Mouse (Mus musculus): ENCODE results near the gene Hck. TPM values are rescaled to one million over a fixed set of nuclear protein-coding genes. Genes with fewer than 3 reads are reported as not detected.

Gene Hck
- total RNA-seq, 1 experiment: 29.3 TPM

GRCm38 (mm10) chr2:153149742-153150141 is 41.5 kb downstream of the Hck start:
- TF ChIP-seq HCFC1 (IDR thresholded peaks at IDR 0.05; ENCODE audit: borderline replicate concordance, insufficient read depth, low read length): no peak
- no peak for TF ChIP-seq CHD2 (IDR thresholded peaks at IDR 0.05; ENCODE audit: low read depth, low read length)
- TF ChIP-seq ZNF384 (IDR thresholded peaks at IDR 0.05; ENCODE audit: low read depth, low read length): no peak
- TF ChIP-seq MAFK (IDR thresholded peaks at IDR 0.05; ENCODE audit: insufficient read depth, low read depth, low read length): no peak
- TF ChIP-seq ZC3H11A (IDR thresholded peaks at IDR 0.05; ENCODE audit: borderline replicate concordance, low read depth, low read length): no peak
- no peaks in the 10 kb centered on the region for H3K4me1 ChIP-seq (ENCODE audit: control insufficient read depth in 2 of 2, insufficient read depth in 2 of 2, low read length in 2 of 2, poor library complexity in 1 of 2)
- no peak overlapping the region for H3K27ac ChIP-seq (ENCODE audit: insufficient read depth, low read depth, low read length, poor library complexity, severe bottlenecking)
- H3K9ac ChIP-seq (ENCODE audit: insufficient read depth, low read depth, low read length, poor library complexity, severe bottlenecking): no peak overlapping the region
- H3K4me3 ChIP-seq (ENCODE audit: insufficient read depth in 1 of 2, low read depth in 1 of 2, low read length in 2 of 2, poor library complexity in 1 of 2, severe bottlenecking in 1 of 2): no peak overlapping the region
- in situ Hi-C loops (cut with MboI; ENCODE audit: low sequenced_read_pairs in 2 of 2, unreplicated experiment in 2 of 2): loop anchor here (10.0 to 25.0 kb wide), 2 partner anchors 235 to 237 kb away; partner anchors contain the start of gene Mylk2 (in 2 of the 2)
- no peak for DNase-seq (ENCODE audit: low read depth, low spot score)
- H3K9me3 ChIP-seq (ENCODE audit: control insufficient read depth, insufficient read depth, low read depth, low read length): no peaks in the 10 kb centered on the region
- peaks cover 16% of the 10 kb centered on the region for H3K36me3 ChIP-seq (ENCODE audit: control insufficient read depth, insufficient read depth, low read length, poor library complexity, severe bottlenecking)

DNA sequence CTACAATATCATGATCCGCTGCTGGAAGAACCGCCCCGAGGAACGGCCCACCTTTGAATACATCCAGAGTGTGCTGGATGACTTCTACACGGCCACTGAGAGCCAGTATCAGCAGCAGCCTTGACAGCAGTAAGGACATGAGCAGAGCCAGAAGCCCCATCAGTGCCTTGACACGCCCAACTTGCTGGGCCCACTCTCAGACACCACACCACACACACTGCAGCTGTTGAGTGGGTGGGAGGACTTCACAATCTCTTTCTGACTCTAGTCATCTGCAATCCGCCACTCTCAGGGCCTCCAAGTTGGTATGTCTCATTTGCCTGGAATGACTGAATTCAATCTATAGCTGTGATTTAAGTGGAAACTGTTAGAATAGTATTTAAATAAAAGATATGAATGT is 42.8 kb downstream of the Hck start:
- in situ Hi-C loops (cut with MboI; ENCODE audit: low sequenced_read_pairs in 2 of 2, unreplicated experiment in 2 of 2): no loop called here
- DNase-seq (ENCODE audit: low read depth, low spot score): no peak
- no peak overlapping the region for H3K4me3 ChIP-seq (ENCODE audit: insufficient read depth in 1 of 2, low read depth in 1 of 2, low read length in 2 of 2, poor library complexity in 1 of 2, severe bottlenecking in 1 of 2)
- peaks cover 10% of the 10 kb centered on the region for H3K36me3 ChIP-seq (ENCODE audit: control insufficient read depth, insufficient read depth, low read length, poor library complexity, severe bottlenecking)
- H3K4me1 ChIP-seq (ENCODE audit: control insufficient read depth in 2 of 2, insufficient read depth in 2 of 2, low read length in 2 of 2, poor library complexity in 1 of 2): no peaks in the 10 kb centered on the region
- no peak for TF ChIP-seq CHD2 (IDR thresholded peaks at IDR 0.05; ENCODE audit: low read depth, low read length)
- TF ChIP-seq ZC3H11A (IDR thresholded peaks at IDR 0.05; ENCODE audit: borderline replicate concordance, low read depth, low read length): no peak
- TF ChIP-seq HCFC1 (IDR thresholded peaks at IDR 0.05; ENCODE audit: borderline replicate concordance, insufficient read depth, low read length): no peak
- no peak for TF ChIP-seq MAFK (IDR thresholded peaks at IDR 0.05; ENCODE audit: insufficient read depth, low read depth, low read length)
- no peak for TF ChIP-seq ZNF384 (IDR thresholded peaks at IDR 0.05; ENCODE audit: low read depth, low read length)
- H3K9ac ChIP-seq (ENCODE audit: insufficient read depth, low read depth, low read length, poor library complexity, severe bottlenecking): no peak overlapping the region
- H3K27ac ChIP-seq (ENCODE audit: insufficient read depth, low read depth, low read length, poor library complexity, severe bottlenecking): no peak overlapping the region
- no peaks in the 10 kb centered on the region for H3K9me3 ChIP-seq (ENCODE audit: control insufficient read depth, insufficient read depth, low read depth, low read length)

DNA sequence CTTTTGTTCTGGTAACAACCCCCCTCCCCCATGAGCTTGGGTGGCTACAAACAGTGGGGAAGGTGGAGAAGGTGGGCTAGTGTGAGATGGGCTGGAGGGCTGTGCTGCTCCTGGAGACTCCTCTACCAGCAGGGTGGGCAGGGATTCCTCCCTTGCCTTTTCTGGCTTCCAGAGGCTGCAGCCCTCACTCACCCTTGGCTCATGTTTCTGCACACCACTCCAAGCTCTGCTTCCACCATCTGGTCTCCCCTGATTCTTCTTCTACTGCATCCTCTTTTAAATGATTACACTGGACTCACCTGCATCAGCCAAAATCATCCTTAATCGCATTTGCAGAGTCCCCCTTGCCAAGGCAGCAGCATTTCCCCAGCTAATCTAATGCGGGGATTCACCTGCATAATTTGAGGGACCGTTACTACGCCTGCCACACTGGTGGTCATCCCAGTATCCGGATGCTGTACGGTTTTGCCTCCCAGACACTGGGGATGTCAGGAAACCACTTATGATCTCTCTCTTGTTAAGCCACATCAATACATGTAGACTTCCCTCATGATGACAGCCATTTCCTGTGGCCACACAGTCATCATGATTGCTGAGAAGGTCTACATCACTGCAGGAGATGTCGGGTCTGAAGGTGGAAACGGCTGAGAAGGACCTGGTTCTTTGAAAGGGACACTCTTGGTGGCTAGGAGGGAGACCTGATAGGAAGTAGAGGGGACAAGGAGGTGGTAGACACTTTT is 43.8 kb downstream of the Hck start:
- Histone ChIP-seq H3K36me3 (ENCODE audit: control insufficient read depth, insufficient read depth, low read length, poor library complexity, severe bottlenecking) (peaks cover 10% of the 10 kb centered on the region), H3K4me1 (ENCODE audit: control insufficient read depth in 2 of 2, insufficient read depth in 2 of 2, low read length in 2 of 2, poor library complexity in 1 of 2) (no peaks in the 10 kb centered on the region), H3K27ac (ENCODE audit: insufficient read depth, low read depth, low read length, poor library complexity, severe bottlenecking) (no peak overlapping the region), H3K9me3 (ENCODE audit: control insufficient read depth, insufficient read depth, low read depth, low read length) (no peaks in the 10 kb centered on the region), H3K4me3 (ENCODE audit: insufficient read depth in 1 of 2, low read depth in 1 of 2, low read length in 2 of 2, poor library complexity in 1 of 2, severe bottlenecking in 1 of 2) (no peak overlapping the region), H3K9ac (ENCODE audit: insufficient read depth, low read depth, low read length, poor library complexity, severe bottlenecking) (no peak overlapping the region)
- DNase-seq (ENCODE audit: low read depth, low spot score): no peak
- in situ Hi-C loops (cut with MboI; ENCODE audit: low sequenced_read_pairs in 2 of 2, unreplicated experiment in 2 of 2): no loop called here
- TF ChIP-seq ZC3H11A (IDR thresholded peaks at IDR 0.05; ENCODE audit: borderline replicate concordance, low read depth, low read length): no peak
- no peak for TF ChIP-seq HCFC1 (IDR thresholded peaks at IDR 0.05; ENCODE audit: borderline replicate concordance, insufficient read depth, low read length)
- TF ChIP-seq CHD2 (IDR thresholded peaks at IDR 0.05; ENCODE audit: low read depth, low read length): no peak
- no peak for TF ChIP-seq ZNF384 (IDR thresholded peaks at IDR 0.05; ENCODE audit: low read depth, low read length)
- TF ChIP-seq MAFK (IDR thresholded peaks at IDR 0.05; ENCODE audit: insufficient read depth, low read depth, low read length): no peak

- Histone ChIP-seq H3K27ac (ENCODE audit: insufficient read depth, low read depth, low read length, poor library complexity, severe bottlenecking) (no peak overlapping the region), H3K4me3 (ENCODE audit: insufficient read depth in 1 of 2, low read depth in 1 of 2, low read length in 2 of 2, poor library complexity in 1 of 2, severe bottlenecking in 1 of 2) (no peak overlapping the region), H3K36me3 (ENCODE audit: control insufficient read depth, insufficient read depth, low read length, poor library complexity, severe bottlenecking) (peaks cover 10% of the 10 kb centered on the region), H3K9me3 (ENCODE audit: control insufficient read depth, insufficient read depth, low read depth, low read length) (no peaks in the 10 kb centered on the region), H3K4me1 (ENCODE audit: control insufficient read depth in 2 of 2, insufficient read depth in 2 of 2, low read length in 2 of 2, poor library complexity in 1 of 2) (no peaks in the 10 kb centered on the region), H3K9ac (ENCODE audit: insufficient read depth, low read depth, low read length, poor library complexity, severe bottlenecking) (no peak overlapping the region)
- DNase-seq (ENCODE audit: low read depth, low spot score): no peak
- no peak for TF ChIP-seq MAFK (IDR thresholded peaks at IDR 0.05; ENCODE audit: insufficient read depth, low read depth, low read length)
- no peak for TF ChIP-seq ZNF384 (IDR thresholded peaks at IDR 0.05; ENCODE audit: low read depth, low read length)
- TF ChIP-seq CHD2 (IDR thresholded peaks at IDR 0.05; ENCODE audit: low read depth, low read length): no peak
- no peak for TF ChIP-seq HCFC1 (IDR thresholded peaks at IDR 0.05; ENCODE audit: borderline replicate concordance, insufficient read depth, low read length)
- no peak for TF ChIP-seq ZC3H11A (IDR thresholded peaks at IDR 0.05; ENCODE audit: borderline replicate concordance, low read depth, low read length)
- in situ Hi-C loops (cut with MboI; ENCODE audit: low sequenced_read_pairs in 2 of 2, unreplicated experiment in 2 of 2): no loop called here
These were observed 44.8 kb downstream of the Hck start for GRCm38 (mm10) chr2:153153033-153153450.

All from ES-E14 (cell line).